Comparison of ENCODE assay signal across 9 mouse cellular contexts in the genomic region with DNA sequence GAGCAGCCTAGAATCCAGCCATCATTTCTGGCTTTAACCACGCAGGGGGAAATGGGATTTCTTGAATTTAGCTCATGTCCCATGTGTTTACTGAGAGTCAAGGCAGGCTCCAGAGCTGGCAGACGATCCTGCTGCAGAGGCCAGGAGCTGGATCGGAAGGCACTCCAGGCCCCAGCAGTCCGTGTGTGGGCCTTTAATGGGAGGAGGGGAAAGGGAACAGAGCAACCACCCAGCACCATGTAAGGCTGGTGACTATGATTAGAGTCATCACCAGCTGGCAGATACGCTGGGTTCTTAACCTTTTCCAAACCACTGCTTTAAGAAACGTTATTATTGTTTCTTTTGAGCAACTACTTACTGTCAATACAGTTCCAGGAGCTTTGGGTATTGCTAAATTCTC. TPM values are rescaled to one million over a fixed set of nuclear protein-coding genes. Genes with fewer than 3 reads are reported as not detected.
DNase-seq lines count a peak whose midpoint lies in the region; ATAC-seq and TF ChIP-seq lines count a peak whose summit lies in the region.
"Had no signal": no experiment of that assay in that cellular context is flagged by ENCODE, and none has a peak within 500 bp of the region (broad histone marks: within the 10 kb centered on the region; RNA-seq: fewer than 3 reads in every experiment).

No protein-coding gene starts in this region.

- WGBS in embryonic facial prominence, embryonic 12.5 days, result 11% methylated on average over 6 of the region's 6 CpGs
- 16% methylated on average over 6 of the region's 6 CpGs for whole genome bisulfite sequencing in limb, embryonic 11.5 days
- WGBS in olfactory bulb, adult 2 months, result 14% methylated on average over 6 of the region's 6 CpGs

- DNase-seq in ovary, postnatal 36 days (ENCODE audit: low spot score), result peak; percentile 65
- DNase-seq in ovary, postnatal 10 days (ENCODE audit: low spot score), result no peak
- peak; percentile 89 for DNase-seq in heart, postnatal 10 days
- no peak for DNase-seq in limb, embryonic 11.5 days (ENCODE audit: low spot score)
- DNase-seq in thymus, postnatal 36 days, result no peak
- no peak for DNase-seq in right cerebral cortex, adult 2 months (ENCODE audit: low spot score in 2 of 2)

- TF ChIP-seq POLR2A in olfactory bulb, adult 2 months (IDR thresholded peaks at IDR 0.05; ENCODE audit: insufficient read depth, low read depth, low read length), result no peak

- no peaks in the 10 kb centered on the region for H3K36me3 ChIP-seq in embryonic facial prominence, embryonic 12.5 days
- H3K36me3 ChIP-seq in limb, embryonic 11.5 days (ENCODE audit: control insufficient read depth, insufficient read depth, low read length), result no peaks in the 10 kb centered on the region

- no peak overlapping the region for H3K9ac ChIP-seq in embryonic facial prominence, embryonic 12.5 days
- H3K9ac ChIP-seq in limb, embryonic 11.5 days (ENCODE audit: low read length), result 0 out of 2 replicates have a peak overlapping the region, but pooled peaks have one; percentile 22

- intact Hi-C loops in heart, postnatal 10 days (cut with DNase I), result loop anchor here (5.0 kb wide), 2 partner anchors 57 to 442 kb away; no protein-coding TSS in a partner anchor

- no peak for TF ChIP-seq CTCF in olfactory bulb, adult 2 months (IDR thresholded peaks at IDR 0.05; ENCODE audit: insufficient read depth, low read depth, low read length)

- peak overlapping the region; percentile 92 for H3K27ac ChIP-seq in embryonic facial prominence, embryonic 12.5 days
- peak overlapping the region; percentile 56; the same call in 1 of the 2 replicates for H3K27ac ChIP-seq in limb, embryonic 11.5 days (replicated peaks; ENCODE audit: low read depth, low read length)
- H3K27ac ChIP-seq in olfactory bulb, adult 2 months (ENCODE audit: insufficient read depth, low read depth, low read length), result peak overlapping the region; percentile 87

- H3K4me2 ChIP-seq in embryonic facial prominence, embryonic 12.5 days (replicated peaks), result peak overlapping the region; percentile 28
- peak overlapping the region; percentile 12; the same call in 1 of the 2 replicates for H3K4me2 ChIP-seq in limb, embryonic 11.5 days (ENCODE audit: low read depth, severe bottlenecking)

- no peaks in the 10 kb centered on the region for H3K27me3 ChIP-seq in embryonic facial prominence, embryonic 12.5 days
- H3K27me3 ChIP-seq in limb, embryonic 11.5 days (ENCODE audit: control insufficient read depth, insufficient read depth, low read length), result no peaks in the 10 kb centered on the region

- no peak overlapping the region for H3K4me3 ChIP-seq in embryonic facial prominence, embryonic 12.5 days
- no peak overlapping the region for H3K4me3 ChIP-seq in limb, embryonic 11.5 days (ENCODE audit: low read depth, low read length)
- peak overlapping the region; percentile 13 for H3K4me3 ChIP-seq in olfactory bulb, adult 2 months (ENCODE audit: insufficient read depth, low read depth, low read length)
- H3K4me3 ChIP-seq: megakaryocyte, embryonic 14.5 days had no signal

- peaks cover 36% of the 10 kb centered on the region for H3K4me1 ChIP-seq in embryonic facial prominence, embryonic 12.5 days
- H3K4me1 ChIP-seq in limb, embryonic 11.5 days (ENCODE audit: control insufficient read depth, insufficient read depth, low read length), result peaks cover 16% of the 10 kb centered on the region
- H3K4me1 ChIP-seq in olfactory bulb, adult 2 months (ENCODE audit: control insufficient read depth, insufficient read depth, low read length), result peaks cover 20% of the 10 kb centered on the region

- H3K9me3 ChIP-seq in embryonic facial prominence, embryonic 12.5 days, result no peaks in the 10 kb centered on the region
- no peaks in the 10 kb centered on the region for H3K9me3 ChIP-seq in limb, embryonic 11.5 days (ENCODE audit: control insufficient read depth, low read length)

- ATAC-seq in embryonic facial prominence, embryonic 12.5 days (ENCODE audit: insufficient number of reproducible peaks, insufficient read depth, low FRiP score, low TSS enrichment), result no peak
- ATAC-seq in limb, embryonic 11.5 days (ENCODE audit: insufficient number of reproducible peaks, low FRiP score, low TSS enrichment, low read depth), result no peak

RNA-seq across cellular contexts. Expression of a gene that starts 1.9 kb away (rescaled TPM):
- polyA plus RNA-seq in embryonic facial prominence, embryonic 12.5 days (2016; fragmentation: Nextera tagmentation; extraction: Ambion mirVana), result 11.4 and 12.4 TPM in 2 replicates
- total RNA-seq in heart, postnatal 10 days (2021), result 1 to 10 TPM; 6.4 to 9.3 TPM
- 5.9 and 8.0 TPM in 2 replicates for polyA plus RNA-seq in limb, embryonic 11.5 days (2014; fragmentation: Nextera tagmentation; extraction: Ambion mirVana)
- polyA plus RNA-seq in olfactory bulb, adult 2 months (2012; ENCODE audit: insufficient read depth, insufficient read length, low replicate concordance, missing spikeins), result not detected in 2 replicates

Comparison
In these comparisons a context has a peak if more than half of its experiments do, and no peak if none do; other contexts are left out.
1. DNase-seq: peak in ovary, postnatal 36 days (single experiment) and heart, postnatal 10 days (2 of 2); none in ovary, postnatal 10 days (single experiment), limb, embryonic 11.5 days (single experiment), thymus, postnatal 36 days (0 of 2) and right cerebral cortex, adult 2 months (0 of 2).
2. Peak in every context shown above with its lines, with median percentiles within 50 percentile points of each other: H3K27ac ChIP-seq.